Comparison of ENCODE assay signal across 8 mouse cellular contexts in the genomic region with DNA sequence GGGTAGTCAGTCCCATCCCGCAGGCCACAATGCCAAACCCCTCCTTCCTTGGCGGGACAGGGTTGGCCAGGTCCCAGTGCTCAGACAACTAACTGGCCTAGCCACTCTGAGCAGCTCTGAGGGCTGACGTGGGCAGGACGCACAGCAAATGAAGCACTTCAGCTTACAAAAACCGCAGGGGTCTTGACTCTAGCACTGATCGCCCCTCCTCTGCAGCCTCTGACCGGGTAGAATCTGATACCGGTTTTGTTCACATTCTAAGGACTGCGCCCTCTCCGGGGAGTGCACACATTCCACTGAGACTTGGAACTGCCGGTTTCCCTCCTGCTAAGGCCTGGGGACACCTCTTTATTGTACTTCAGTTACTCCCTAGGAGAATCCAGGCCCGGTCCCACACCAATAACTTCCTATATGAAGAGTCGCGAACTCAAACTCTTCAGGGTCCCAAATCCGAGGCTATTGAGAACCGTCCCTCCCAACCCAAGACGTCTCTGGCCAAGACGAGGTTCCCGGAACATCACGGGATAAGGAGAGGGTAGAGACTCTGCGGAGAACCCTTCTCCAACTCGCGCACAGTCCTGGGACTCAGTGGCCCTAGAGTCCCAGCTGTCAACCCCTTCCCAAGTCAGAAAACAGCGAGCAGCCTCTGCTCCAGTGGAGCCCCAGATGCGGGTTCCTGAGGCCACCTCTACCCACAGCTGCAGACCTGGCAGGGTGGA. TPM values are rescaled to one million over a fixed set of nuclear protein-coding genes. Genes with fewer than 3 reads are reported as not detected.
DNase-seq lines count a peak whose midpoint lies in the region; ATAC-seq and TF ChIP-seq lines count a peak whose summit lies in the region.

No protein-coding gene starts in this region.

- no peak for TF ChIP-seq CTCF in testis, adult 2 months (IDR thresholded peaks at IDR 0.05; ENCODE audit: control insufficient read depth, insufficient read depth, insufficient replicate concordance, low read depth, low read length)

- H3K9me3 ChIP-seq in intestine, embryonic 16.5 days (ENCODE audit: control insufficient read depth, low read length) = no peaks in the 10 kb centered on the region
- H3K9me3 ChIP-seq in limb, embryonic 13.5 days = no peaks in the 10 kb centered on the region
- no peaks in the 10 kb centered on the region for H3K9me3 ChIP-seq in midbrain, embryonic 13.5 days

- H3K4me2 ChIP-seq in intestine, embryonic 16.5 days (ENCODE audit: low read depth, low read length) = peak overlapping the region; percentile 82
- H3K4me2 ChIP-seq in limb, embryonic 13.5 days (replicated peaks) = peak overlapping the region; percentile 80
- peak overlapping the region; percentile 89 for H3K4me2 ChIP-seq in midbrain, embryonic 13.5 days (replicated peaks)

- peak; percentile 64; the same call in 1 of the 2 replicates for ATAC-seq in frontal cortex, adult (ENCODE audit: low TSS enrichment)
- ATAC-seq in granulocyte monocyte progenitor cell, adult 5-6 weeks (replicated peaks; ENCODE audit: poor library complexity, severe bottlenecking) = peak; percentile 46
- ATAC-seq in intestine, embryonic 16.5 days = peak; percentile 67
- ATAC-seq in limb, embryonic 13.5 days (ENCODE audit: low FRiP score, low read depth) = peak; percentile 54
- ATAC-seq in midbrain, embryonic 13.5 days = peak; percentile 75

- H3K27me3 ChIP-seq in intestine, embryonic 16.5 days (replicated peaks; ENCODE audit: control insufficient read depth, insufficient read depth, low read length) = peaks cover 2% of the 10 kb centered on the region; the same call in 1 of the 2 replicates
- peaks cover 23% of the 10 kb centered on the region for H3K27me3 ChIP-seq in limb, embryonic 13.5 days
- H3K27me3 ChIP-seq in midbrain, embryonic 13.5 days = peaks cover 28% of the 10 kb centered on the region
- H3K27me3 ChIP-seq in testis, adult 2 months (ENCODE audit: control insufficient read depth, insufficient read depth, low read length) = no peaks in the 10 kb centered on the region

- peak overlapping the region; percentile 73 for H3K27ac ChIP-seq in intestine, embryonic 16.5 days (ENCODE audit: low read length)
- peak overlapping the region; percentile 70 for H3K27ac ChIP-seq in limb, embryonic 13.5 days
- H3K27ac ChIP-seq in midbrain, embryonic 13.5 days = no peak overlapping the region
- H3K27ac ChIP-seq in testis, adult 2 months (ENCODE audit: control insufficient read depth, insufficient read depth, low read depth, low read length) = peak overlapping the region; percentile 92

- peaks cover 11% of the 10 kb centered on the region; the same call in 1 of the 2 replicates for H3K4me1 ChIP-seq in intestine, embryonic 16.5 days (ENCODE audit: control insufficient read depth, insufficient read depth, low read length)
- peaks cover 20% of the 10 kb centered on the region for H3K4me1 ChIP-seq in limb, embryonic 13.5 days
- H3K4me1 ChIP-seq in midbrain, embryonic 13.5 days (replicated peaks) = peaks cover 12% of the 10 kb centered on the region
- H3K4me1 ChIP-seq in testis, adult 2 months (ENCODE audit: control insufficient read depth, insufficient read depth, low read length) = peaks cover 27% of the 10 kb centered on the region

- 1% methylated on average over 25 of the region's 25 CpGs for WGBS in intestine, embryonic 16.5 days
- under 1% methylated on average over 25 of the region's 25 CpGs for WGBS in limb, embryonic 13.5 days
- WGBS in midbrain, embryonic 13.5 days = under 1% methylated on average over 25 of the region's 25 CpGs

- peak overlapping the region; percentile 71 for H3K4me3 ChIP-seq in intestine, embryonic 16.5 days (ENCODE audit: low read length)
- peak overlapping the region; percentile 63 for H3K4me3 ChIP-seq in limb, embryonic 13.5 days
- peak overlapping the region; percentile 53 for H3K4me3 ChIP-seq in midbrain, embryonic 13.5 days (replicated peaks)
- H3K4me3 ChIP-seq in testis, adult 2 months (ENCODE audit: control insufficient read depth, low read depth, low read length) = peak overlapping the region; percentile 91

- no peak for DNase-seq in frontal cortex, postnatal 25 days (ENCODE audit: low spot score in 2 of 2)
- DNase-seq in embryo, embryonic 10 days (ENCODE audit: low spot score) = peak; percentile 83

- peak overlapping the region; percentile 79 for H3K9ac ChIP-seq in intestine, embryonic 16.5 days (ENCODE audit: low read depth, low read length)
- H3K9ac ChIP-seq in limb, embryonic 13.5 days = peak overlapping the region; percentile 67
- peak overlapping the region; percentile 62 for H3K9ac ChIP-seq in midbrain, embryonic 13.5 days (replicated peaks)

- 0 out of 2 replicates have a peak, but pooled peaks have one; percentile 12 for TF ChIP-seq POLR2A in testis, adult 2 months (IDR thresholded peaks at IDR 0.05; ENCODE audit: control insufficient read depth, low read depth, low read length)

- no peaks in the 10 kb centered on the region for H3K36me3 ChIP-seq in intestine, embryonic 16.5 days (ENCODE audit: control insufficient read depth, insufficient read depth, low read length)
- H3K36me3 ChIP-seq in limb, embryonic 13.5 days = no peaks in the 10 kb centered on the region
- H3K36me3 ChIP-seq in midbrain, embryonic 13.5 days = no peaks in the 10 kb centered on the region
- H3K36me3 ChIP-seq in testis, adult 2 months (ENCODE audit: control insufficient read depth, insufficient read depth, low read length) = no peaks in the 10 kb centered on the region

RNA-seq across cellular contexts. Expression of a gene that starts 0.5 kb away (rescaled TPM):
- 0.32 and 2.8 TPM in 2 replicates for total RNA-seq in granulocyte monocyte progenitor cell, adult 5-6 weeks (2014; fragmentation: Nextera tagmentation)
- 0.52 and 1.2 TPM in 2 replicates for total RNA-seq in granulocyte monocyte progenitor cell, adult 5-6 weeks (2017)
- polyA plus RNA-seq in intestine, embryonic 16.5 days (2015; fragmentation: Nextera tagmentation; extraction: Ambion mirVana) = 4.5 and 4.8 TPM in 2 replicates
- polyA plus RNA-seq in limb, embryonic 13.5 days (2015; fragmentation: Nextera tagmentation; extraction: Ambion mirVana) = 3.6 and 3.7 TPM in 2 replicates
- 0.58 TPM in 2 replicates for polyA plus RNA-seq in midbrain, embryonic 13.5 days (2015; fragmentation: Nextera tagmentation; extraction: Ambion mirVana)
- 2.7 and 2.8 TPM in 2 replicates for polyA plus RNA-seq in testis, adult 2 months (2012; rRNA removed)

RNA-seq across cellular contexts. Expression of a gene that starts 43.9 kb away (rescaled TPM):
- total RNA-seq in granulocyte monocyte progenitor cell, adult 5-6 weeks (2014; fragmentation: Nextera tagmentation) = 27.7 and 37.0 TPM in 2 replicates
- 44.9 and 48.6 TPM in 2 replicates for total RNA-seq in granulocyte monocyte progenitor cell, adult 5-6 weeks (2017)
- 38.4 and 43.7 TPM in 2 replicates for polyA plus RNA-seq in intestine, embryonic 16.5 days (2015; fragmentation: Nextera tagmentation; extraction: Ambion mirVana)
- polyA plus RNA-seq in limb, embryonic 13.5 days (2015; fragmentation: Nextera tagmentation; extraction: Ambion mirVana) = 67.0 TPM in 2 replicates
- 84.8 and 89.3 TPM in 2 replicates for polyA plus RNA-seq in midbrain, embryonic 13.5 days (2015; fragmentation: Nextera tagmentation; extraction: Ambion mirVana)
- polyA plus RNA-seq in testis, adult 2 months (2012; rRNA removed) = 12.5 and 14.0 TPM in 2 replicates

RNA-seq across cellular contexts. Expression of a gene that starts 44.3 kb away (rescaled TPM):
- 31.3 and 39.0 TPM in 2 replicates for total RNA-seq in granulocyte monocyte progenitor cell, adult 5-6 weeks (2014; fragmentation: Nextera tagmentation)
- total RNA-seq in granulocyte monocyte progenitor cell, adult 5-6 weeks (2017) = 23.6 and 31.1 TPM in 2 replicates
- polyA plus RNA-seq in intestine, embryonic 16.5 days (2015; fragmentation: Nextera tagmentation; extraction: Ambion mirVana) = 16.6 TPM in 2 replicates
- polyA plus RNA-seq in limb, embryonic 13.5 days (2015; fragmentation: Nextera tagmentation; extraction: Ambion mirVana) = 18.3 and 19.8 TPM in 2 replicates
- polyA plus RNA-seq in midbrain, embryonic 13.5 days (2015; fragmentation: Nextera tagmentation; extraction: Ambion mirVana) = 21.7 and 22.6 TPM in 2 replicates
- polyA plus RNA-seq in testis, adult 2 months (2012; rRNA removed) = 1.9 and 3.1 TPM in 2 replicates
